Mouse (Mus musculus): ENCODE results near the gene Fasl. TPM values are rescaled to one million over a fixed set of nuclear protein-coding genes. Genes with fewer than 3 reads are reported as not detected.

Fasl gene
- polyA plus RNA-seq, 1 experiment from 2014 or later, result not detected

- no peak for ATAC-seq (ENCODE audit: insufficient number of reproducible peaks, low FRiP score, low TSS enrichment, low read depth)
- 0 out of 2 replicates have a peak, but pooled peaks cover 6% of the 10 kb centered on the region for H3K27me3 ChIP-seq
- H3K4me2 ChIP-seq (replicated peaks), result peak overlapping the region; percentile 17
- no peaks in the 10 kb centered on the region for H3K36me3 ChIP-seq
- no peaks in the 10 kb centered on the region for H3K9me3 ChIP-seq (replicated peaks)
- WGBS, result 59% methylated on average over 11 of the region's 11 CpGs
- H3K4me3 ChIP-seq (replicated peaks), result no peak overlapping the region
- no peak overlapping the region for H3K27ac ChIP-seq (replicated peaks)
- no peaks in the 10 kb centered on the region for H3K4me1 ChIP-seq
- no peak overlapping the region for H3K9ac ChIP-seq
Observed at GRCm38 (mm10) chr1:161735465-161736046, 52.7 kb downstream of the Fasl start.

GRCm38 (mm10) chr1:161734741-161735211, 53.5 kb downstream of the Fasl start:
- 52% methylated on average over 14 of the region's 14 CpGs for WGBS
- H3K9ac ChIP-seq, result no peak overlapping the region
- H3K36me3 ChIP-seq, result no peaks in the 10 kb centered on the region
- H3K27me3 ChIP-seq, result 0 out of 2 replicates have a peak, but pooled peaks cover 6% of the 10 kb centered on the region
- no peak overlapping the region for H3K27ac ChIP-seq (replicated peaks)
- H3K9me3 ChIP-seq (replicated peaks), result no peaks in the 10 kb centered on the region
- no peak for ATAC-seq (ENCODE audit: insufficient number of reproducible peaks, low FRiP score, low TSS enrichment, low read depth)
- peak overlapping the region; percentile 17 for H3K4me2 ChIP-seq (replicated peaks)
- H3K4me1 ChIP-seq, result no peaks in the 10 kb centered on the region
- no peak overlapping the region for H3K4me3 ChIP-seq (replicated peaks)

GRCm38 (mm10) chr1:161734314-161734713, 54.0 kb downstream of the Fasl start:
- H3K36me3 ChIP-seq, result no peaks in the 10 kb centered on the region

More at GRCm38 (mm10) chr1:161734314-161734713, 54.0 kb downstream of the Fasl start:
- no peak for ATAC-seq (ENCODE audit: insufficient number of reproducible peaks, low FRiP score, low TSS enrichment, low read depth)
- no peak overlapping the region for H3K4me2 ChIP-seq (replicated peaks)
- 85% methylated on average over 11 of the region's 11 CpGs for WGBS
- no peak overlapping the region for H3K4me3 ChIP-seq (replicated peaks)
- H3K4me1 ChIP-seq, result no peaks in the 10 kb centered on the region
- no peak overlapping the region for H3K9ac ChIP-seq
- no peaks in the 10 kb centered on the region for H3K9me3 ChIP-seq (replicated peaks)
- H3K27me3 ChIP-seq, result 0 out of 2 replicates have a peak, but pooled peaks cover 6% of the 10 kb centered on the region
- H3K27ac ChIP-seq (replicated peaks), result no peak overlapping the region

Other genes starting within 250 kb of the Fasl start
- 18.0 and 22.1 TPM in 2 replicates for gene Suco, start 88.2 kb upstream of the Fasl start, polyA plus RNA-seq (2015; fragmentation: Nextera tagmentation; extraction: Ambion mirVana)
- 42.4 and 49.7 TPM in 2 replicates for gene Pigc, start 180.7 kb upstream of the Fasl start, polyA plus RNA-seq (2015; fragmentation: Nextera tagmentation; extraction: Ambion mirVana)
- not detected in 2 replicates for gene 4930558K02Rik, start 191.1 kb upstream of the Fasl start, polyA plus RNA-seq (2015; fragmentation: Nextera tagmentation; extraction: Ambion mirVana)

Measured in embryonic facial prominence, embryonic 15.5 days (tissue).